Mouse (Mus musculus) liver, embryonic 15.5 days (tissue): Measurements from ENCODE around the gene Klhl25. TPM values are rescaled to one million over a fixed set of nuclear protein-coding genes. Genes with fewer than 3 reads are reported as not detected.
"Not testable (repeated sequence)": the region's sequence is repeated elsewhere in the genome, so short reads cannot be mapped to it uniquely, and the experiment has no call there.

Experiments
- ATAC-seq: fragments of 200-750 bp; cut with Nextera tagmentation; 2 replicates; pipeline ENCODE4 v1.8.0; 2017; ENCODE audit warnings: moderate number of reproducible peaks, mild to moderate bottlenecking, moderate library complexity; ENCODE audit not compliant: insufficient read depth
- H3K27ac ChIP-seq: fragments of 300-500 bp; sonication (generic); replicated peaks from 2 replicates; pipeline ENCODE4 v1.5.1; 2015; ENCODE audit warnings: mild to moderate bottlenecking, inconsistent platforms
- H3K27me3 ChIP-seq: fragments of 300-500 bp; sonication (generic); 2 replicates; pipeline ENCODE4 v1.6.1; 2015; ENCODE audit warnings: mild to moderate bottlenecking, inconsistent platforms
- H3K36me3 ChIP-seq: fragments of 300-500 bp; sonication (generic); replicated peaks from 2 replicates; pipeline ENCODE4 v1.6.1; 2015; ENCODE audit warnings: moderate library complexity, mild to moderate bottlenecking, inconsistent platforms
- H3K4me1 ChIP-seq: fragments of 300-500 bp; sonication (generic); replicated peaks from 2 replicates; pipeline ENCODE4 v1.6.1; 2015; ENCODE audit warnings: inconsistent platforms
- H3K4me2 ChIP-seq: fragments of 300-500 bp; sonication (generic); 2 replicates; pipeline ENCODE4 v1.6.1; 2015; ENCODE audit warnings: moderate library complexity, mild to moderate bottlenecking, inconsistent platforms
- H3K4me3 ChIP-seq: fragments of 300-500 bp; sonication (generic); replicated peaks from 2 replicates; pipeline ENCODE4 v1.5.1; 2015; ENCODE audit warnings: mild to moderate bottlenecking, inconsistent platforms
- H3K9ac ChIP-seq: fragments of 300-500 bp; sonication (generic); 2 replicates; pipeline ENCODE4 v1.6.1; 2015; ENCODE audit warnings: moderate library complexity, mild to moderate bottlenecking, inconsistent platforms
- H3K9me3 ChIP-seq: fragments of 300-500 bp; sonication (generic); replicated peaks from 2 replicates; pipeline ENCODE4 v1.6.1; 2016; ENCODE audit warnings: inconsistent platforms
- WGBS: fragments of 180-500 bp; shearing (Covaris S2); methylation state at CpG from one replicate; pipeline ENCODE4 v1.1.7; 2015; ENCODE audit warnings: mixed read lengths; ENCODE audit not compliant: insufficient replicate concordance; 5-methylcytosine and 5-hydroxymethylcytosine counted together
- polyA plus RNA-seq: library from polyadenylated mRNA; unstranded; fragments of >200 nt; fragmentation: Nextera tagmentation; extraction: Ambion mirVana; gene quantifications from 2 replicates; pipeline ENCODE4 v1.2.1, GENCODE M21; 2015

The Klhl25 gene
- polyA plus RNA-seq, 1 experiment from 2014 or later: 15.5 TPM

DNA sequence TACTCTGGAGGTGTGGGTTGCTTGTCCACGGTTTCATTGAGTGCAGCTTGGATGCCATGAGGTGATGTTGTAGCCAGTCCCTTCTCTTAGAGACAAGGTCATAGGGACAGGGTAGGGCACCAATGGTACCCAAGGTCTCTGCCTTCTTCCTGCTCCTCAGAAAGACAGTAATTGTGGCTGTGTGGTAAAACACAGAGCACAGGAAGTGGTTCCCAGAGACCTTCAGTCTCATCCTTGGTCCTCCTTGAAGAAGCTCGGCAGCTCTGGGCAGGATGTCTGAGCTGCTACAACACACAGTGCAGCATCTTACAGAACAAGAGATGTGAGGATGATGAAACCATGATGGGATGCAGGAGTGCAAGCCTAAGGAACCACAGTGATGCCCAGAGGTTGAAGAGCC, 31.3 kb downstream of the Klhl25 start:
- not testable (repeated sequence) for H3K9me3 ChIP-seq
- 56% methylated on average over 2 of the region's 2 CpGs for WGBS

DNA sequence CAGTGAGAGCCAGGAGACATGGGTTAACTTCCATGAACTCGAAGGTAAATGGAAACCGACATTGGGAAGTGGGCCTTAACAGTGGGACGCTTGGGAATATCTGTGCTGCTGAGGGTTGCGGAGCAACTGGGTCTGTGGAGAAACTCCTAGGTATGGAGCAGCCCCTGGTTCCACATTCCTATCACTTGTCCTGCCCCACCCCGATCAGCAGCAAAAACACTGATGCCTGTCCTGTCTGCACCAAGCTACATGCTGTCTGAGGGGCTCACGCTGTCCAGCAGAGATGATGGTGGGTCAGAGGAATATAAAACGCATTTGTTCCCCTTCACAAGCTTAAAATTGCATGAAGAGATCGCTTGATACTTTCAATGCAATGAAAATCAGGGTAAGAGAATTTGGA, 32.1 kb downstream of the Klhl25 start:
- Histone ChIP-seq H3K27ac (no peak overlapping the region), H3K4me3 (no peak overlapping the region), H3K4me2 (no peak overlapping the region), H3K9me3 (no peaks in the 10 kb centered on the region), H3K36me3 (no peaks in the 10 kb centered on the region), H3K27me3 (0 out of 2 replicates have a peak, but pooled peaks cover 6% of the 10 kb centered on the region), H3K9ac (no peak overlapping the region), H3K4me1 (peaks cover 6% of the 10 kb centered on the region)
- 0 out of 2 replicates have a peak, but pooled peaks have one; percentile 34 for ATAC-seq
- 66% methylated on average over 8 of the region's 8 CpGs for WGBS

More for the DNA sequence above, 31.3 kb downstream of the Klhl25 start:
- ATAC-seq, H3K9ac ChIP-seq, H3K4me1 ChIP-seq, H3K36me3 ChIP-seq, H3K27me3 ChIP-seq, H3K4me2 ChIP-seq, H3K27ac ChIP-seq, H3K4me3 ChIP-seq: not testable (repeated sequence)

DNA sequence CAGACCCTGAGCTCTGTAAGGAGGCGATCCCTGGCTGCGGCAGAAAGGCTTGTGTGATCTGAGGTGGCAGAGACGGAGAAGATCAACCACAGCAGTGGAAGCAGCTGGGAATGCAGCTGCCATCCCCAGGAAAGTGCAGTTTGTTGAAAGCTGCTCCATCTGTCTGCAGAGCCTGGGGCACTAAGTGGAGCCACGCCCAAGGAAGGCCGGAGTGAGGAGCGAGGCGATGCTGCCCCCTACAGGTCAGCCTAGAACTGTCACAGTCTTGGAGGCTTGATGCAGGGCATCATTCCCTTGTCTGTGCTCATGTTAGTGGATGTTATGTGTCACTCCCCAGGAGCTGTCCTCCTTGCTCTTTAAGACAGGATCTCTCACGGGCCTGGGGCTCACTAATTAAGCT, 32.5 kb downstream of the Klhl25 start:
- no peaks in the 10 kb centered on the region for H3K9me3 ChIP-seq
- no peaks in the 10 kb centered on the region for H3K36me3 ChIP-seq
- peak; percentile 78 for ATAC-seq
- no peak overlapping the region for H3K4me2 ChIP-seq
- 0 out of 2 replicates have a peak, but pooled peaks cover 6% of the 10 kb centered on the region for H3K27me3 ChIP-seq
- H3K9ac ChIP-seq: no peak overlapping the region
- peaks cover 6% of the 10 kb centered on the region for H3K4me1 ChIP-seq
- no peak overlapping the region for H3K4me3 ChIP-seq
- 11% methylated on average over 8 of the region's 8 CpGs for WGBS
- no peak overlapping the region for H3K27ac ChIP-seq

DNA sequence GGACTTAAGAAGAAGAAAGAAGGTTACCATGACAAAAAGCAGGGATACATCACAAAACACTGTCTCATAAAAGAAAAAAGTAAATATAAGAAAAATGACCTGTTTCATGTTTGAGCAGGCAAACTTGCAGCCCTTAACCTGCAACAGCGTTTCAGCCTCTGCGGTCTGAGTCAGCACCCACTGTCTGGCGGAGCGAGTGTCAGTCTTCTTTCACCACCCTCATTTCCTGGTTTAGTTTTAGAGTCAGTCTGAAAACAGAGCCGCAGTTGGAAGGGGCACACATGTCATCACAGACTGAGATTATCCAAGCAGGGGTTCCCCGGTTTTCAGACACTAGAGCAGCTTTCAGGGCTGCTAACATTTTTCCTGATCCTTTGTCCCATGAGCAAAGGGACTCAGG, 33.3 kb downstream of the Klhl25 start:
- H3K4me2 ChIP-seq: no peak overlapping the region
- no peak overlapping the region for H3K27ac ChIP-seq
- H3K36me3 ChIP-seq: no peaks in the 10 kb centered on the region
- H3K9me3 ChIP-seq: no peaks in the 10 kb centered on the region
- H3K4me1 ChIP-seq: peaks cover 6% of the 10 kb centered on the region
- no peak overlapping the region for H3K9ac ChIP-seq
- no peak overlapping the region for H3K4me3 ChIP-seq
- no peak for ATAC-seq
- 34% methylated on average over 6 of the region's 6 CpGs for WGBS
- 0 out of 2 replicates have a peak, but pooled peaks cover 6% of the 10 kb centered on the region for H3K27me3 ChIP-seq

DNA sequence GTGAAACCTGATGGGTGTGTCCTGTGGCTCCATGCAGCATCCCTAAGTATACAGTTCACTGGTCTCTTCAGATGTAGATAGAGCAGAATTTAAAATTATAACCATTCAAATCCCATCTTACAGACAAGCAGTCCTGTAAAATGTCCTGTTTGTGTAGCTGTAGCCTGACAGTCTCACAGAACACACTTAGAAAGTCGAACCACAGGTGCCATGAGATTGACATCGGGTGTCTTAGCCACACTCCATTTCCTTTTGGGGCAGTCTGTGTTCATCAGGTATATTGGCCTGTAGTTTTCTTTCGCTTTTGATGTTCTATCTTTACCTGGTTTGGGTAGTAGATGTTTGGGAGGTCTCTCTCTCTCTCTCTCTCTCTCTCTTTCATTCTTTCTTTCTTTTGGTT, 33.7 kb downstream of the Klhl25 start:
- H3K4me1 ChIP-seq: peaks cover 6% of the 10 kb centered on the region
- H3K9ac ChIP-seq: no peak overlapping the region
- no peak overlapping the region for H3K27ac ChIP-seq
- H3K4me2 ChIP-seq: no peak overlapping the region
- no peak overlapping the region for H3K4me3 ChIP-seq
- H3K36me3 ChIP-seq: no peaks in the 10 kb centered on the region
- ATAC-seq: no peak
- 56% methylated on average over 3 of the region's 3 CpGs for WGBS
- H3K27me3 ChIP-seq: 0 out of 2 replicates have a peak, but pooled peaks cover 6% of the 10 kb centered on the region
- no peaks in the 10 kb centered on the region for H3K9me3 ChIP-seq

DNA sequence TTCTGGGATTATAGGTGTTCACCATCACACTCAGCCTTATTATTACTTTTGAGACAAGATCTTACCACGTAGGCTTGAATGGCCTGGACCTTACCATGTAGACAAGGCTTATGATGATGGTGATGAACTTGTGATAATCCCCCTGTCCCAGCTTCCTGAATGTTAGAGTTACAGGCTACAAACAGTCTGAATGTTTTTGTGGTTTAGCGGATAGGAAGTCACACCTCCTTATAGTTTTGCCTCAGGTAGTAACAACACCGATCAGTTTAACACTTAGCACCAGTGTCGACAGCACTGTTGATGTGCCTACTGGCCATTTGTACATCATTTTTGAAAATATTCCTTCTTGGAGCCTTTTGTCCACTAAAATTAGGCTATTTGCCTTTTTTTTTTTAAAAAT, 43.4 kb downstream of the Klhl25 start:
- Histone ChIP-seq H3K9me3 (no peaks in the 10 kb centered on the region), H3K4me1 (no peaks in the 10 kb centered on the region), H3K4me2 (no peak overlapping the region), H3K9ac (no peak overlapping the region), H3K36me3 (no peaks in the 10 kb centered on the region), H3K27me3 (no peaks in the 10 kb centered on the region), H3K4me3 (no peak overlapping the region), H3K27ac (no peak overlapping the region)
- ATAC-seq: no peak
- WGBS: 64% methylated on average over 4 of the region's 4 CpGs

DNA sequence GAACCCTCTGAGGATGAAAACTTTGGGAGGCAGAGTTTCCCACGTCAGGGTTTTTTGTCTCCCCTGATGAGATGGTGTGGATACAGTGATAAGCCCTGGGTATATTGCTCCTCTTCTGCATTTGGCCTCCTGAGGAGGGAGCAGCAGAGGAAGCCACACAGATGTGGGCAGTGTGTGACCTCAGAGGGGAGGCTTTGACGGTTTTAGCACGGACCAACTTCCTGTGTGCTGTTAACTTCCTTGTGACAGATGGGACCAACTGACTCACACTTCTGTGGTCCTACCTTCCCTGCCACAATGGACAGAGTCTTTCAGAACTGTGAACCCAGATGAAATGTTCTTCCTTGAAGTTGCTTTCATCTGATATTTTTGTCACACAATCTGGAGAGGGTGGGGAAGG, 44.6 kb downstream of the Klhl25 start:
- Histone ChIP-seq H3K4me3 (no peak overlapping the region), H3K9me3 (no peaks in the 10 kb centered on the region), H3K27me3 (no peaks in the 10 kb centered on the region), H3K36me3 (no peaks in the 10 kb centered on the region), H3K9ac (no peak overlapping the region), H3K4me2 (no peak overlapping the region), H3K4me1 (no peaks in the 10 kb centered on the region), H3K27ac (no peak overlapping the region)
- 13% methylated on average over 3 of the region's 3 CpGs for WGBS
- ATAC-seq: no peak

DNA sequence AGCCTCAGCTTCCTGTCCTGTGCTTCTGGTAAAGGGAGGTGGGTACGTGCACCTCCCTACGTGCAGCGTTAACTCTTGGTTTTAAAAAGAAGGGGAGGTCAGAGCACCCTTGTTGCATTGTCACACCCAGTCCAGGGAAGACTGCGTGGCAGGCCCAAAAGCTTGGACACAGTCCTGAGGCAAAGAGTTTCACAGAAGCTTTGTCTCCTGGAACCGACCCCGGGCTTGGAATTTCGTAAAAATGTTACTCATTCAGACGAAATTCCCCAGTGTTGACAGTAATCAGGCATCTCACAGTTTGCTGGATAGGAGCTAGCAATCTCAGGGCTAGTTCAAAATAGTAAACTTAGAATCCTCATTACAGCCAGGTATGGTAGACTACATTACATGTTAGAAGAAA, 45.6 kb downstream of the Klhl25 start:
- H3K36me3 ChIP-seq: no peaks in the 10 kb centered on the region
- H3K9me3 ChIP-seq: no peaks in the 10 kb centered on the region
- no peak overlapping the region for H3K4me3 ChIP-seq
- no peak overlapping the region for H3K4me2 ChIP-seq
- H3K9ac ChIP-seq: no peak overlapping the region
- H3K27me3 ChIP-seq: no peaks in the 10 kb centered on the region
- H3K27ac ChIP-seq: no peak overlapping the region
- no peak for ATAC-seq
- H3K4me1 ChIP-seq: no peaks in the 10 kb centered on the region
- WGBS: 52% methylated on average over 8 of the region's 8 CpGs

DNA sequence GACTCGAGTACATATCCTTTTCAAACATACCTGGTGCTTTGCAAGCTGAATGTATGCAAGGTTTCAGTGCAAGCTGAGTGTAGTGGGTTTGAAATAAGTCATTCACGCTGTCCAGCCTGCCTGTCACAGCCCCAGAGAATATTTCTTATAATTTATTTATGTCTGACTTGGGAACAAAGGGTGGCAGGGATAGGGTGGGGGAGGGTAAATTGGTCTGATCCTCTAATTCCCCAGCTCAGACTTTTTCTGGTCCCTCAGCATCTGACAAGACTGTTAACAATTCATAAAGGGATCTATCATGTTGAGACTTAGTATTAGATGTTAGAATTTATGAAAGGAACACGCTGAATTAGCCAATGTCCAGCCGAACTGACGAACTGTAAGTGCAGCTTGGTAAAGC, 48.9 kb downstream of the Klhl25 start:
- no peaks in the 10 kb centered on the region for H3K9me3 ChIP-seq
- ATAC-seq: no peak
- WGBS: 72% methylated on average over 5 of the region's 5 CpGs
- no peaks in the 10 kb centered on the region for H3K36me3 ChIP-seq
- H3K4me1 ChIP-seq: no peaks in the 10 kb centered on the region; the same call in 1 of the 2 replicates
- H3K4me3 ChIP-seq: no peak overlapping the region
- H3K27me3 ChIP-seq: no peaks in the 10 kb centered on the region
- H3K9ac ChIP-seq: no peak overlapping the region
- no peak overlapping the region for H3K4me2 ChIP-seq
- H3K27ac ChIP-seq: no peak overlapping the region

DNA sequence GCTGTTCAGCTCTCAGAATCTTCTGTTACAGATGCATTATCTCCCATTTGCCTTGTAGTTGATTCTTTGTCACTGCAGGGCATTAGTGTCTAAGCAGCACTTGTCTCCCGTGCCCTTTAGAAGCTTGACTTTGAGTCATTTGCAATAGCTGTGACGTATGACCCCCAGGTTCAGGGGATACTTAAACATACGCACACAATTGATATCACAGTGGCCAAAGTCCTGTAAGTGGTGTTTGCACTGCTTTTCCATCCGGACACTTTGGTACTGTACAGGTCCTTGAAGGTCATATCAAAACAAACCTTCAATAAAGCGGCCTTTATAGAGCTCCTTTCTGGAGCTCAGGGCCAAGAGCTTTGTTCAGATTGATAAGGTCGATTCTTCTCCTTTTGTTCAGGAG, 51.0 kb downstream of the Klhl25 start:
- Histone ChIP-seq H3K9me3 (no peaks in the 10 kb centered on the region), H3K27me3 (no peaks in the 10 kb centered on the region; the same call in 1 of the 2 replicates), H3K36me3 (no peaks in the 10 kb centered on the region), H3K4me1 (no peaks in the 10 kb centered on the region; the same call in 1 of the 2 replicates), H3K9ac (no peak overlapping the region), H3K4me2 (no peak overlapping the region), H3K4me3 (no peak overlapping the region), H3K27ac (no peak overlapping the region)
- WGBS: 53% methylated on average over 6 of the region's 6 CpGs
- no peak for ATAC-seq

DNA sequence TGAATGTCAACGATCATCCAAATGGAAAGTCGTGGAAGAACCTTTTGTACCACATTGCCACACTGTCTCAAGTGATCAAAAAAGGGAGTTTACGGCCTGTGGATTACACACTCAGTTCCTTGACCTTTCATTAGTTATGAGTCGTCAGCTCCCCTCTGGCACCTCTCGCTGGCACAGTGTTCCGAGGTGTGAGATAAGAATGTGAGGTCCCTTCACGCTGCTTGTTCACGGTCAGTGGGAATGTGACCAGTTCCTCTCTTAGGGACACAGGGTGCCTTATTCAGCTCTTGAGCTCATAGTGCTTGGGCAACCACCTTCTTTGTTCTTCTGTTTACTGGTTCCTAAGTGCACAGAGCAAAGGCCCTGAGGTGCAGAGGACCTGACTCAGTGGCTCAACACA, 51.4 kb downstream of the Klhl25 start:
- Histone ChIP-seq H3K4me1 (no peaks in the 10 kb centered on the region; the same call in 1 of the 2 replicates), H3K4me3 (no peak overlapping the region), H3K27me3 (no peaks in the 10 kb centered on the region; the same call in 1 of the 2 replicates), H3K36me3 (no peaks in the 10 kb centered on the region), H3K9ac (no peak overlapping the region), H3K9me3 (no peaks in the 10 kb centered on the region), H3K27ac (no peak overlapping the region), H3K4me2 (no peak overlapping the region)
- ATAC-seq: no peak
- 34% methylated on average over 8 of the region's 8 CpGs for WGBS

DNA sequence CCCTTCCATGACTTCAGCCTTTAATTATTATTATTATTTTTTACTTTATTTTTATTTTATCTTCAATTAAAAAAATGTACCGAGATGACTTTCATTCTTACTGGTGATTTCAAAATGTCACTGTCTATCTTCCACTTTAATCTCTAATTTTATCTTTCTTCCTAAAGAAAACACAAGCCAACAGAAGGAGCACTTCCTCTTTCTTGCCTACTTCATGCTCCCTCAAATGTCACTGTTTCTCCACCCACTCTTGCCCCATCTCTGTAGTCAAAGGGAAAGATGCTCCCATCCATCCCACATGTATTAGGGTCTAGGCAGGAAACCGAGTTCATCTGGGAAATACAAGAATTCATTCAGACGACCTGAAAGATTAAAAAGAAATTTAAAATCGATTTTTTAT, 51.8 kb downstream of the Klhl25 start:
- H3K4me1 ChIP-seq: no peaks in the 10 kb centered on the region; the same call in 1 of the 2 replicates
- no peak overlapping the region for H3K27ac ChIP-seq
- ATAC-seq: no peak
- H3K36me3 ChIP-seq: no peaks in the 10 kb centered on the region
- H3K9me3 ChIP-seq: no peaks in the 10 kb centered on the region
- H3K4me2 ChIP-seq: no peak overlapping the region
- 26% methylated on average over 4 of the region's 4 CpGs for WGBS
- no peak overlapping the region for H3K9ac ChIP-seq
- no peak overlapping the region for H3K4me3 ChIP-seq
- no peaks in the 10 kb centered on the region; the same call in 1 of the 2 replicates for H3K27me3 ChIP-seq
